Mouse (Mus musculus) brain, embryonic 14.5 days (tissue): ENCODE measurements around the gene Polr3c.

Experiments used
- CTCF ChIP-seq: fragments of 200-500 bp; IDR thresholded peaks from 2 replicates; pipeline ENCODE4 v1.5.1; 2012; ENCODE audit warnings: inconsistent platforms, mild to moderate bottlenecking, moderate library complexity, borderline replicate concordance; ENCODE audit not compliant: insufficient read depth, insufficient read length; ENCODE audit errors: extremely low read depth
- POLR2A ChIP-seq: fragments of 200-500 bp; IDR thresholded peaks from 2 replicates; pipeline ENCODE4 v1.6.1; 2012; ENCODE audit warnings: mild to moderate bottlenecking, inconsistent platforms, borderline replicate concordance; ENCODE audit not compliant: poor library complexity, insufficient read depth, insufficient read length, severe bottlenecking; ENCODE audit errors: extremely low read depth

GRCm38 (mm10) chr3:96684151-96684821 is 43.1 kb downstream of the Polr3c start:
- TF ChIP-seq CTCF: no peak
- TF ChIP-seq POLR2A: no peak
